Mouse (Mus musculus) megakaryocyte progenitor cell, adult 5-6 weeks (primary cell): ENCODE measurements around the gene Ppp1r15a. TPM values are rescaled to one million over a fixed set of nuclear protein-coding genes. Genes with fewer than 3 reads are reported as not detected.
"Not testable (repeated sequence)": the region's sequence is repeated elsewhere in the genome, so short reads cannot be mapped to it uniquely, and the experiment has no call there.

ENCODE experiments used
- ATAC-seq: replicated peaks from 2 replicates; pipeline ENCODE4 v1.8.0; 2016; ENCODE audit warnings: mild to moderate bottlenecking, moderate TSS enrichment, inconsistent platforms; ENCODE audit not compliant: poor library complexity
- total RNA-seq, 2 experiments: library from RNA; stranded (forward) in 1 of 2; stranded (reverse) in 1 of 2; fragments of 157-497, 149-512 nt in 1 of 2; fragments of 200-1000 nt in 1 of 2; gene quantifications; 2 replicates each; pipeline versions ENCODE4 v1.2.3 to v1.2.4; 2015 to 2017

The Ppp1r15a gene
- total RNA-seq, 2 experiments from 2014 or later: 46.2 to 90.7 TPM

DNA sequence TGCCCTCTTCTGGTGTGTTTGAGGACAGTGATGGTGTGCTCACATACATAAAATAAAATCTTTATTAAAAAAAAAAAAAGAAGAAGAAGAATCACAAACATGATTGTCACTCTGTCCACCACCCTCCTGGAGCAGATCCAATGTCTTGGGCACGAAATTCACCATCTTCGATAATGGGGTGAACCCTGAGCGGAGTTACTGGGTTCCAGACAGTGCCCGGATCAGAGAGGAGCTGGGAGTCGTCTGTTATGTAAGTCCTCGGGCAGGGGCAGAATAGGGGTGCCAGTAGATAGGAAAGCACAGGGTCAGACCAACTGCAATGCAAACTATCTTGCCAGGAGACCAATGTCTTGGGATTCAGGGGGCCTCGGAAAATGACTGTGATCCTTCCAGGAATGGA lies 5.5 kb downstream of the Ppp1r15a start:
- no peak for ATAC-seq

DNA sequence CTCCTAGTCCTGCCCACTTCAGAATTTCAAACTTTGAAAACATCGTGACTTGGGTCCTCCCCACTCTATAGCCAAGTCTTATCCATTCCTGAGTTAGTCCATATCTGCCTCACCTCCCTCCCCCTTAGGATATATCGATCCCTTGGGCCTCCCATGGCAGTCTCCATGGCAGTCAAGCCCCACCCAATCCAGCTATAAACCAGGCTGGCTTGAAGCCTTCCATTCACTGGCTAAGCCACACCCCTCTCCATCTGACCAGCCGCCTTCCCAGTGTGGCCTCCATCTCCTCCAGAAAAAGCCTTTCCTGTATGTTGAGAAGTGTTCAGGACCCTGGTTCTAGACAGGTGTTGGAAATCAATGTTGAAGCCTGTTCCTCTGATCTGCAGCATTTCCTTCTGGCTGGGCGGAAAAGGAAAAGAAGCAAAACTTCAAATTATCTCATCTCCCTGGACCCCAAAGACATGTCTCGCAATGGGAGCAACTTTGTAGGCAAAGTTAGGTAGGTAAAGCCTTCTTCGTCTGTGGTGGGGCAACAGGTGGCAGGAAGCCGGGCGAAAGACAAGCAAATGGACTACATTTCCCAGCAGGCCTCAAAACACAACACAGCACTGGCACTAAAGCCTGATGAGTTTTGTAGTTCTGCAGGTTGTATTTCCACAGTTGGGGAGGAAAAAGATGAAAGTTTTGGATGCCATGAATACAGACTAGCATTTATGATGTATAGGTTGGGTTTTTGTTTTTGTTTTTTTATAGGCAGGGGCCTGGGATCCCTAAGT lies 6.5 kb downstream of the Ppp1r15a start:
- ATAC-seq: no peak

DNA sequence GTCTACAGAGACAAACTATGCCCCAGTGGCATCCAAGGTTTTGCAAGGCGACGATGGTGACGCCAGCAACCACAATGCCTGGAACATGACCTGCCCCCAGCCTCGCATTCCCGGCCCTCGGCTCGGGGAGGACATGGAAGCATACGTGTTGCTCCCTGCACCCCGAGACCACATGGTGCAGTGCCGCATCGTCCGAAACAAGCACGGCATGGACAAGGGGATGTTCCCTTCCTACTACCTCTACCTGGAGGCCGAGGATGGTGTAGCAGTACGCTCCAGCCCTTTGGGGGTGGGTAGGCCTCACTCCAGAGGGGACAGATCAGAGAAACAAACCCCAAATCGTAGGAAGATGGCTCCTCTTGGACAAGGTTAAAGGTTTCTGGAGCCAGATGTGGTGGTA lies 7.5 kb downstream of the Ppp1r15a start:
- ATAC-seq: no peak

GRCm38 (mm10) chr7:45516846-45517245 lies 9.2 kb downstream of the Ppp1r15a start:
- ATAC-seq: not testable (repeated sequence)

DNA sequence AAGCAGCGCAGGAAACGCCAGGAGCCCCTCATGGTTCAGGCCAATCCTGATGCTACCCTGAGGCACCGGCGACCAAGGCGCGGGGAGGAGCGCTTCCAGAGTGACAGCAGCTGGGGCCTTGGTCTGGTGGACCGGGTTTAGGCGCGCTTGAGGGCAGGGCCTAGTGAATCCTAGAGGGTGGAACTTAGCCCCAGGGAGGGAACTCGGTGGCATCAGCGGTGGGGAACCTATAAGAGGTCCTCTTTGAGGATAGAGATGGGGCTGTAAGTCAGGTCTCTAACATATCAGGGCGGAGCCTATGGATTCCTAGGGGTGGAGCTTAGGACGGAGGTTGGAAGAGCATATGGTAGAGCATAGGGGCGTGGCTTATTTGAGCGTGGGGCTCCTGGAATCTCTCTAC lies 10.6 kb downstream of the Ppp1r15a start:
- peak; percentile 78 for ATAC-seq

DNA sequence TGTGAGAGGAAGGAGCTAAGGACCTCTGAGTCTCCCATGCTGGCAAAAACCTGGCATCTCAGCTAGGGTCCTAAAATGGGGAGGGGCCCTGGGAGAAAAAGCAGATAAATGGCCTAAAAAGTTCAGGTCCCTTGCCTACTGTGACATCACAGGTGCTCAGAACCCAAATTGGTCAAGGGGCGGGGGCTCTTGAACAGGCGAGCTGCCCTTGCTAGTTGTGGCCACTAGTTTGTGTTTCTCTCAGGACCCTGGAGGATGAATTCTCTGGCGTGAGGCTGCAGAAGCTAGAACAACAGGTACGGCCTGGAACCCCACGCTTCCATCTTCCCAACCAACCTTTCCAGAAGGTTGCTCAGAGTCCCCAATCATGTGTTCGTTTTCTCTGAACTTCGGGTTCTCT lies 11.7 kb downstream of the Ppp1r15a start:
- no peak for ATAC-seq

- peak; percentile 85 for ATAC-seq
Observed at GRCm38 (mm10) chr7:45509912-45510787, 15.9 kb downstream of the Ppp1r15a start, which contains the start of gene Nucb1. Gene Nucb1, minus strand, starts transcription at chr7:45510406.

GRCm38 (mm10) chr7:45509181-45509882 lies 16.7 kb downstream of the Ppp1r15a start:
- no peak for ATAC-seq

DNA sequence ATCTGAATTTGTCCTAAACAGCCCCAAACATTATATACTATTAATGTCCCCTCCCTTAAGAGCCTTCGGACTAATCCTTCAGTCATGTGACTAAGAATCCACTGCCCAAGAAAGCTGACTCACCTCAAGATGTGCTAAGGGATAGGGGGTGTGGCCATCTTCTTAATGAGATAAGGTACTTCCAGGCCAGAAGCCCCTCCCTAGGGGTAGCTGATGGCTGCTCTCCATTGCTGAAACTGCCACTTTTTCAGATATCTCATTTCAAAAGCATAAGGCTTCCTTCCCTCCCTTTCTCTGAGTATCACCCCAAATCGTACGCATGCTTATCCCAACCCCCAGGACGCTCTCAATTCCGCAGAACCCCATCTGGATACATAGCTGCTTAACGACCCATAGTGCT lies 17.5 kb downstream of the Ppp1r15a start:
- ATAC-seq: peak; percentile 60

DNA sequence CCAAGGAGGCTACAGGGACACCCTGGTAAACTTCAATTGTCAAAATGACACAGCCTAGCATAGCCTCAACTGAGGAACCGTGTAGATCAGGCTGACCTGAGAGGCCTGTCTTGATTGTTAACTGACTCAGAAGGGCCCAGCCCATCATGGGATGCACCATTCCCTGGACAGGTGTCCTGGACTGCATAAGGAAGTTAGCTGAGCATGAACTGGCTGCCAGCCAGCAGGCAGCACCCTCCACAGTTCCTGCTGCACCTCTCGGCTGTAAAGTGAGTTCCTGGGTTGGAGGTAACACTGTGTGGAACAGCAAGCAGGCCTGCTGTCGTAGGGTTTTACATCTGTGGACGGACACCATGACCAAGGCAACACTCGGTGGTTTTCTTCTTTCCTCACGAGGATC lies 18.5 kb downstream of the Ppp1r15a start:
- ATAC-seq: no peak

DNA sequence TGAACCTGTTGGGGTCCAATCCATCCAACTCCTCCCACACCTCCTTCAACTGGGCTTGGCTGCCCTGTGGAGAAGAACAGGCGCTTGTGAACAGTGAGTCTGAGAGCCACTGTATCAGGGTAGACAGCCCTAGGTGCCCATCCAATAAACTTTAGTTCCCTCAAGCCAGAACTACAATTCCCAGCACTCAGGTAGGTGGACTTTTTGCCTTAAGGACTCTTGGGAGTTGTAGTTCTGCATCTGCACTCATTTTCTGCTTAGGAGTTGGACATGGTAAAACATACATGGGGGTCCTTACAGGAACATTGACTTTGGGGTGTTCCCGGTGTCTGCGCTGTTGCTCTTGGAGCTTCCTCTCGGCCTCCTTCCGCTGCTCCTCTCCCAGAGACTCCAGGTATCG lies 27.6 kb downstream of the Ppp1r15a start:
- ATAC-seq: no peak

DNA sequence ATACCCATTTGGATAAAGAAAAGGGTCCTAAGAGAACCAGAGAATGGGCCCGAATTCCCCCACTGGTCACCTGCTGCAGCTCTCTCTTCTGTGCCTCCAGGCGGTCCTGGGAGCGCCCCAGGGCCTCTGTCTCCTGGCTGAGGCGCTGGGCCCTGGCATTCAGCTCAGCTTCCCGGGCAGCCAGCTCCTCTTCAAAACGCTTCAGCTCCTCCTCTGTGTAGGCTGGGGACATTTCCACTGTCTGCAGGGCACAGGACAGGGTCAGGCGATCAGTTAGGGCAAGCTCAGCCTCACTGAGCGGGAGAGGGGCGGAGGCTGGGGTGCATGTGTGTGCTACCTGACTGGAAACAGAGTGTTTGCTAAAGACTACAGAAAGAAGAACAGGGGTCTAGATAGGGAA lies 31.5 kb downstream of the Ppp1r15a start:
- ATAC-seq: no peak

GRCm38 (mm10) chr7:45492951-45493350 lies 33.1 kb downstream of the Ppp1r15a start:
- no peak for ATAC-seq

- ATAC-seq: no peak
Observed at GRCm38 (mm10) chr7:45492225-45492844, 33.7 kb downstream of the Ppp1r15a start.

- ATAC-seq: peak; percentile 52
Observed at GRCm38 (mm10) chr7:45491264-45491663, 34.8 kb downstream of the Ppp1r15a start.

- ATAC-seq: peak; percentile 24; the same call in 1 of the 2 replicates
Observed at GRCm38 (mm10) chr7:45490822-45491221, 35.2 kb downstream of the Ppp1r15a start.

DNA sequence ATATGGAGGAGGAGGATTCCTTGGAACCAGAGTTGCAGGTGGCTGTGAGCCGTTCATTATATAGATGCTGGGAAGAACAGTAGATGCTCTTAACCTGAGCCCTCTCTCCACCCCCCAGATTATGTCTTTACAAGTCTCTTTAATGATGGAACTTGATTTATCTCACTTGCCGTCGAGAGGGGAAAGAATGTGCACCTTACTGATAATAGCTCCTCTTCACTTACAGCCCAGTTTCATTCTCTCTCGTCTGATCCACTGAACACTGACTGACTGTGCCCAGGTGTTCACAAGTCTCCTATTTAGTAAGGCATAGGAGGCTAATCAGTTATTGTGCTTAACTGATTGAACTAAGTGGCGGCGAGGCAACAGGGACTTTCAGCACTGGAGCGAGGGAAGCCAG lies 36.5 kb downstream of the Ppp1r15a start:
- ATAC-seq: peak; percentile 51

GRCm38 (mm10) chr7:45488293-45489204 lies 37.5 kb downstream of the Ppp1r15a start, which contains the start of gene Dhdh:
Gene Dhdh, minus strand, starts transcription at chr7:45488805.
- ATAC-seq: peak; percentile 80

- ATAC-seq: no peak
Observed at GRCm38 (mm10) chr7:45487861-45488292, 38.2 kb downstream of the Ppp1r15a start.
